Mouse (Mus musculus): Measurements from ENCODE around the gene Pqlc3.

DNA sequence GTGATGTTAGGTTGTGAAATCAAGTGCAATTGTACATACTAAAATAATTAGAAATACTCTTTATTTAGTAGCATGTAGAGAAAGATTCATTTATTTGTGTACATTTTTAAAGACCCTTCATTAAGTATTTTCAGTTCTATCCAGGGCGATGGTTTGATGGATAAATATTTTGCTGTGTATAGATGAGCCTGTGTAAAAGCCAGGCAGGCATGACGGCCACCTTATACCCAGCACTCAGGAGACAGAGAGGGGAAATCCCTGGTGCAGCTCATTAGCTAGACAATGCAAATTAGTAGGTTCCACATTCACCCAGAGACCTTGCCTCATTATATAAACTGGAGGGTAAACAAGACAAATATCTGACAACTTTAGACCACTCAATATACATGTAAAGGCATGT, 36.9 kb downstream of the Pqlc3 start:
- TF ChIP-seq USF1 (IDR thresholded peaks at IDR 0.05; ENCODE audit: low read depth), result no peak
- no peak for TF ChIP-seq CTCF (IDR thresholded peaks at IDR 0.05; ENCODE audit: control insufficient read depth, insufficient read depth, insufficient read length)
- no peak for TF ChIP-seq FOSL1 (IDR thresholded peaks at IDR 0.05; ENCODE audit: insufficient read depth, low read length, poor library complexity, severe bottlenecking)
- TF ChIP-seq MAX (IDR thresholded peaks at IDR 0.05), result no peak
- no peak for TF ChIP-seq MYOG (IDR thresholded peaks at IDR 0.05; ENCODE audit: control insufficient read depth, extremely low read depth, insufficient read length)
- TF ChIP-seq CEBPB (IDR thresholded peaks at IDR 0.05; ENCODE audit: low read depth), result no peak
- TF ChIP-seq MYOD1 (IDR thresholded peaks at IDR 0.05; ENCODE audit: control insufficient read depth, insufficient read length, low read depth), result no peak
